Mouse (Mus musculus) right cerebral cortex, postnatal 36 days (tissue): Measurements from ENCODE around the gene Reps1.

ENCODE experiments used
- DNase-seq, 2 experiments: peaks; one replicate each; pipeline ENCODE4 v3.0.0; 2022; ENCODE audit warnings: low spot score in 2 of 2, mixed read lengths in 1 of 2

The Reps1 gene

GRCm38 (mm10) chr10:18055696-18056390 lies at the start of gene Reps1:
Gene Reps1 (plus strand): TSS chr10:18055861.
- no peak for DNase-seq

GRCm38 (mm10) chr10:18006756-18007155 lies 48.9 kb upstream of the Reps1 start:
- no peak for DNase-seq

GRCm38 (mm10) chr10:18007243-18007642 lies 48.4 kb upstream of the Reps1 start:
- no peak for DNase-seq

- peak in 1 of 2 experiments; percentile 3 for DNase-seq
Measured at GRCm38 (mm10) chr10:18008118-18008517, 47.5 kb upstream of the Reps1 start.

DNA sequence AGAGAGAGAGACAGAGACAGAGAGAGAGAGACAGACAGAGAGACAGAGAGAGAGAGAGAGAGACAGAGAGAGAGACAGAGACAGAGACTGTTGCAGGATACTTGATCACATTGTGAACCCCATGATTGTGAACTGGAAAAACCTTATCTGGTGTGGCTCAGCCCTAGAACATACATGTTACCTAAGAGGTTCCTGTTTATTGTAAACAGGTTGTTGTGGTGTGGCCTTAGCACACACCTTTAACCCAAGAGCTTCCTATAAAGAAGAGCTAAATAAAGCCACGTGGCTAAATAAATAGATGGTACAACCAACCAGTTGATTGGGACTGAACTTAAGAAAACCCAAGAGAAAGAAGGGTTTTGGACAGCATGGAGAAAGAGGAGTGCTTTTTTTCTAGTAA lies 45.9 kb upstream of the Reps1 start:
- DNase-seq: no peak

DNA sequence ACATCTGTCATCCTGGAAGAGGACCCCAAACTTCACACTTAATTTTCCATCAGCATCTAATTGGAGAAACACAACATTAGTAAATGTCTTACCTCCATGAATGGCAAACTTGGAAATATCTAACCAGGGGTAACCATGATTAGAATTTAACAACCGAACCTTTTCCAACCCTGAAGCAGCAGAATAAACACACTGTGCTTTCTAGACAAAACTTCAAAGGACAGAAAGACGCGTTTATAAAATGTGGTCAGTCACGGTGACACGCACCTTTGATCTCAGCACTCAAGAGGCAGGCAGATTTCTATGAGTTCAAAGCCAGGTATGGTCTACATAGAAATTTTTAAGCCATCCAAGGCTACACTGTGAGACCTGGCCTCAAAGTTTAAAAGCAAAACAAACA lies 43.9 kb upstream of the Reps1 start:
- no peak for DNase-seq

DNA sequence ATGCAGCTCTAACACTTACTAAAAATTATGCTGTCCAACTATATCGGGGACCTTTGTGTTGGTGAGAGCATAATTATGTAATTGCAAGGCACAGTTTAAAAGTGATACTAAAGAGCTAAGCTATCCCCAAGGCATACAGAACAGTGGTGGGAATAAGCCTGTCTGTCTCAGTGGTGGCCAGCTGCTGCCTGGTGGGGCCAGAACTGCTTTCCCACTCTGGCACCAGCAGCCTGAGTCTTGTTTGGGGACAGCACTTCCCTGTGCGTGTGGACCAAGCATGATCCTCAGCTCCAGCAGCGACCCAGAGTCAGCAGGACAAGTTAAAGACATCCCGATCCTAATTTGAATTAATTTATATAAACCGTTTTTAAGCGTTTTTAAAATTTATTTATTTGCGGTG lies 35.2 kb upstream of the Reps1 start:
- no peak for DNase-seq

GRCm38 (mm10) chr10:18020846-18021245 lies 34.8 kb upstream of the Reps1 start:
- DNase-seq: no peak

- no peak for DNase-seq
Measured at GRCm38 (mm10) chr10:18021576-18022311, 33.9 kb upstream of the Reps1 start.

DNA sequence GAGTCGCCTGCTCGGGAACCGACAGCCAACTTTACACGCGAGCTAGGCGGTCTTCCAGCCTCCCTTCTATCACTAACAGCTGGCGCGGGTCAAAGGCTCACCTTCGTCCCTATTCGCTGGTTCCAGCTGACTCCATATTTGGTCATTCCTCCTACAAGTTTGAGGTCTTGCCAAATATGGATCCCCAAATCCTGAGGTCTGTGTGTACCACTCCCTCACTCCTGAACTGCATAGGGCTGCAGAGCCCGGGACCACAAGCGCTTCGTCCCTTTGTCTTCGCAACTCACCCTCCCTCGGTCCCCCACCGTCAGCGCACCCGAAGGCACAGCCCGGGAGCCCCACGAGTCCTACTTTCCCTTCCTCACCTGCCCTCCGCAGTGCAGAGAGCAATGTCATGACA lies 33.3 kb upstream of the Reps1 start:
- DNase-seq: peak; percentile 18 to 24

DNA sequence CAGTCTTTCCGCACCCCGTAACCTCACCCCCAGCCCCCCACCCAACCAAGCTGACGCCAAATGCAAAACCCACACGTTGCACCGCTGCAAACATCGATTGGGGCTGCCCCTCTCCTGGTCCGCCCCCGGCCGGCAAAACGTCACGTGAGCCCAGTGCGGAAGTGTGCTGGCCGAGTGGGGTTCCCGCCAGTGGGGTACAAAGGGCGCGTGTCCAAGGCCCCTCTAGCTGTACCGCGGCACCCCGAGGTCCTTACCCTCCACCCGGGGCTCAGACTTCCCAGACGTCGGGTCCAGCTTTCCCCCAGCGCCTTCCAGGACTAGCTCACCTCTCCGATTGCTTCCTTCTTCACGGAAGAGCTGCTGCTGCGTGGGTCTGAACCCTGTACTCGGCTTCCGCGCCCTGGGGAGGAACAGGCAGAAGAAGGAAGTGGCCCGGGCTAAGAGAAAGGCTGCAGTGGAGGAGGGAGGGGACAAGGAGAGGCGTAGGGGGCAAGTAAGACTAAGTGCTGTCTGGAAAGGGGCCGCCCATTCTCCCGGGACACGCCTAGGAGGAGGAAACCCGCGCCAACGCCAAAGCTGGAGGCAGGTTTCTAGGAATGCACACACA lies 32.8 kb upstream of the Reps1 start, which contains the start of gene Abracl:
TSS of gene Abracl (minus strand) at position 548 of the 607 bp plus-strand sequence.
- DNase-seq: peak; percentile 35 to 52

DNA sequence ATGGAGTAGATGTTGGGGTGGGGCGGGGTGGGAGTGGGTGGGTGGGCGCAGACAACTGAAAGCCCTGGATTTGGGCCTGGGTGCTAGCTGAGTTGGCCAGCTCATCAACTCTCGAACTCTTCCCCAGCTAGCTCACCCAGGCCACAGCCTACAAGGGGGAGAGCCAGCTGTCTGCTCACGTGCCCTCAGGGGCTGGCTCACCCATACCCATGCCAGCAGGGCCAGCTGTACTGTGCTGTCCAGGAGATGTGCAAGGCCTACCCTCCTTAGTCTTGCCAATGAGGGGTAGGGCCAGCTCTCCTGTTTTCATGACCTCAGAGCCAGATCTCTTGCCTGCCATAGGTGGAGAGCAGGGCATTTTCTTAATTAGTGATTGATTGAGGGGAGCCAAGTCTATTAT lies 21.3 kb upstream of the Reps1 start:
- DNase-seq: no peak

DNA sequence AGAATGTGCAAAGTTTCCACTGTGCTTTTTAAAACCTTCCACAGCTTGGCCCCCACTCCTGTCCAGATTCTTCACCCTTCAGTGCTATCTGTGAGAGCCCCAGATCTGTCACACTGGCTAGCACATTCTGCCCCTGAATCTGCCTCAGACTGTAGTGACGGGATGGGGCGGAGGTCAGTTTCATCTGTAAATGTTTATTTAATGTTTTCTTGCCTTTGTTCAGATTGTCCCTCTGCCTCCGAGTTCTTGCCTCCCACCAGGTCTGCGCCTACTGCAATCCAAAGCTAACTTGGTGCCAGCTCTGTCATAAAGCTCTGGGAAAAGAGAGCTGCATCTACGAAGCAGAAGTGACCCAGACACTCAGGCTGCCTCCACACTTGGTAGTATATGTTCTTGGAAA lies 18.8 kb upstream of the Reps1 start:
- DNase-seq: no peak

DNA sequence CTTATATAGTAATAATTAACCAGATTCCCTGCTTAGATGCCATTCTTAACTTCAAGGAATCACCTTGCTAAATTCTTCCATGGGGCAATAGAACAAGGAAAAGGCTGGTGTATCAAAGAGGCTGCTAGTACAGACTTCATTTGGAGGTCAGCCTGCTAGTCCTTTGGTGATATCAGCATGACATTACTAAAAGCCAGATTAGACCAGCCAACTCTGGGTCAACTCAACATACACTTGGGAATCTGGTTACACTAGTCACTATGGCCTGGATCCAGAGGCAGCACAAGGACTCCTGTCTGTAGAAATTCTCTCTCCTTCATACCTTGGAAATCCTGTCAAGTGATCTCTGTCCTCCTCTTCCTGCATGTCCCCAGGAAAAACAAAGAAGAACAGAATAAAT lies 9.3 kb upstream of the Reps1 start:
- DNase-seq: no peak

DNA sequence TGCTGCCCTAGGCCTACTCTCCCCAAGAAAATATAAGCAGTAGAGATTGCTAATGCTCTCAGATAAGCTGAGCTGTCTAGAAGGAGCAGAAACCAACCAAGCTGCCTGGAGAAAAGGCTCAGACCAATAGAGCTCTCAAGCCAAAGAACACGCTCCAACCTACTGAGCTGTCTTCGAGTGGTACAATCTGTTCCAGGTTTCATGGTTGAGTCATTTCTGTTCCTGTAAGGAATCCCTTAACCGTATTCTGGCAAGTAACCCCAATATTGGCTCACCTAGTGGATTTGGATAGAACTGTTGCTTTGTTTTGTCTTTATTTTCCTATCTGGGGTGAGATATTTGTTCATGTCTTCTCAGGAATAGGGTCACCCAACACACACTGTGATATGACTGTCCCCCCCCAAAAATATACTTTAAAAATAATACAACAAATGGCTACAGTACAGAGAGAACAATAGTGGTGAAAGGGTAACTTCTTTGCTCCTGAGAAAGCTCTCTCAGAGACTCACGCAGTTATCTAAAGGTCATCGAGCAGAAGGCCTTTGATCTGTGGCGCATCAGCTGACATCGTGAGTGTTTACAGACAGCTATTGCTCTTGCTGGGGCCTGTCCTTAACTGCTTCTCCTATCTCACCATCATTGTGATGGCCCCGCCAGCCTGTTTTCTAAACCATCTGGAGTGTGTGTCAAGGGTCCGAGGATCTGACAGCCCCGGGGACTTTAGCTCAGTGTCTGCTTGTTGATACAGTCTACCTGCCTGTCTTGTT lies 8.1 kb upstream of the Reps1 start:
- no peak for DNase-seq

GRCm38 (mm10) chr10:18055009-18055695 lies 509 bp upstream of the Reps1 start:
- DNase-seq: peak; percentile 66 to 68

- DNase-seq: no peak
Measured at GRCm38 (mm10) chr10:18056391-18056745, 707 bp downstream of the Reps1 start.

DNA sequence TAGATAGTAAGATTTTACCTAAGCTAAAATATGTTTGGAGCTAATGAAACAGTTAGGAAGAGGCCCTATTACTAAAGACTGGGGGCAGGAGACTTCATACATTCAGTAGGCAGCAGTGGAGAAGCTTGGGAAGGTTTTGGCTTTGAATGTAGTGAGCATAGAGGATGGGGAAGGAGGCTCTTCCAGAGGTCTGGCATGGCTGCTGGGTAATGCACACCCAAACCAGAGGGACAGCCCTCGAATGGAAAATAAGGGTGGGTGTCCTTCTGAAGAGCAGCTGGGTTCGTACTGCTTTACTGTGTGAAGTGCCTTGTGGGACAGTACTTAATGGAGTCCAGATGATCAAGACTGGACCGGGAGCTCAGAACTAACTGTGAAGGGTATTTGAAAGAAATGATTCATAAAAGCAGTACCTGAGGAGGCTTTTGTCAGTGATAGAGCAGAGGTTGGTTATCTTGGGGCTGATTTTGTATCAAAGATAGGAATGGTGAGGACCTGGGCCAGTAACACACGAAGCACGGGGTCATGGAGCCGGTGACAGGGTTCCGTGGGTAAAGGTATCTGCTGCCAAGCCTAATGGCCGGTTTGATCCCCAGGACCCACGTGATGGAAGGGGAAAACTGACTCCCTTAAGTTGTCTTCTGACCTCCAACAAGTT lies 3.1 kb downstream of the Reps1 start:
- DNase-seq: no peak

GRCm38 (mm10) chr10:18059807-18060206 lies 4.1 kb downstream of the Reps1 start:
- no peak for DNase-seq

DNA sequence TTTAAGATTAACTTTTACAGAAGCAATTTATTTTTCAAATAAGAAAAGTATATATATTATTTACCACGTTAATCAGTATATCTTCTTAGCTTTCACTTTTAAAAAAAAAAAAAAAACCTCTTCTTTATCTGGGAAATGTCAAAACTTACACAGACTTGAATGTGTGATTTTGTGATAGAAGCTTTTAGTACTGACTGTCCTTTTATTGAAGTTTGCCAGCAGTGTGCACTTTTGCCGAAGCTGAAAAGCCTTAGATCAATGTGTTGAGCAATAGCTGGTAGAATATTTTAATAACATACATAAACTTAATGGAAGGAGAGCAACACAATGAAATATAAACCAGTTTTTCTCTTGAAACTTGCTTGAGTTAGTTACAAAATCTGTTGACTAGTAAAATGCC lies 5.1 kb downstream of the Reps1 start:
- DNase-seq: no peak

DNA sequence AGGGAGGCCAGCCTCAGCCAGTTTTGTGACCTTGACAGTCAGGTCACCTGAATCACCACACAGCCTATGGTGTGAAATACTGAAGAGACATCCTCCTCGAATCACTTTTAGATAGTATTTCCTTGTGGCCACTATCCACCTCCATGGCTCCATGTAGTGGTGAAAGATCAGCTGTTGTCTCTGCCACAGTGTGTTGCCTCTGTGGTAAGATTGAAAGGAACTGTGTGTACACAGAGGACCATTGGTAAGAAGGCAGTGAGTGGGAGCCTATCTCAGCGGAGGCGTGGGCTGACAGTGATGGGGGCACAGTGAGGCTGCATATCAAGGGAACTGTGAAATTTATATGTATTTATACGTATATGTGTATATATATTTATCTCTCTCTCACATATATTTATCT lies 5.9 kb downstream of the Reps1 start:
- no peak for DNase-seq
